Mouse (Mus musculus) lung, postnatal 25 days (tissue): Measurements from ENCODE around the gene Snx7.

Experiments used
- DNase-seq: peaks from one replicate; pipeline ENCODE4 v3.0.0; 2022; ENCODE audit warnings: low spot score

Gene Snx7

DNA sequence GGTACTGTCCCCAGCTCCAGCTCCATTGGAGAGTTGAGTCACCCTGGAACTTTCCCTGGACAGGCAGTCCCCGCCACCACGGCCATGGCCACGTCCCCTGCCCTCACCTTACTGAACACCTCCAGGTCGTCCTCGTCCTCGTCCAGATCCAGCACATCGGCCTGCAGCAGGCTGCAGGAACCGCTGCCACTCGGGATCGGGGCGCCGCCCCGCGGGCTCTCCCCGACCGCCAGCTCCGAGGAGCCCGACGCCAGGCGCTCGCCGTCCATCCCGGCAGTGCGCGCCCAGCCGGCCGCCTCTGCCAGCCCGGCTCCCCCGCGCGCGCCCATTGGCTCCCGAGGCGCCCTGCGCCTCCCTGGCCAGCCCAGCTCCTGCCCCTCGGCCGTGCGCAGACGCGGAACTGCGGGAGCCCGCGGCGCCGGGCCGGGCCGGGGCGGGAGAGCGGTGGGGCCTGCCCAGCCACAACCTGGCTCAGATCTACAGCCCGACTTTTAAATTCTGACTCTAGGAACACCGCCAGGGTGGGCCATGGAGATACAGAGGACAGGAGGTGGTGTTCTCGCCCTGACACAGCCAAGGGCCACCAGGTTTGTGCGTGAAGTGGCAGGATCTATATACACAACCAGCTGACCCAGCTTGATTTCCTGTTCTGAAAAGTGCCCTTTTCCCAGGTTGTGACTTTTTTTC, at the start of gene Snx7:
TSS of gene Snx7 (minus strand) at position 300 of the 687 bp plus-strand sequence.
- peak; percentile 90 for DNase-seq

DNA sequence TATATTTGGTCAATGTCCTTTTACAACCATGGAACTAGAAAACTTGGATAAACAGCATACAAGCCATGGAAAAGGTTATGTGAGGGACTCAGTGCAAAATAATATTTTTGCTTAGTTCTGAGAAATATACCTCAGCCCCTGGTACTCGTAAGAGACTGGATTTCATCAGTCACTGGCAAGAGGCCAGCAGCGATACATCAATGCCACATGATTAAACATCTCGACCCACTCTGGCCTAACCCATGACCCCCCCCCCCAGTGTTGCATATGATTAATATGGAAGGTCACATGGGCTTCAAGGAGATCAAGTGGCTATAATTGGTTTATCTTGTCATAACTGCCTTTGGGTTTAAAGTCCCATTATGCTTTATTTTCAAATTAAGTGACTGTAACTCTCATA, 46.7 kb upstream of the Snx7 start:
- DNase-seq: no peak

DNA sequence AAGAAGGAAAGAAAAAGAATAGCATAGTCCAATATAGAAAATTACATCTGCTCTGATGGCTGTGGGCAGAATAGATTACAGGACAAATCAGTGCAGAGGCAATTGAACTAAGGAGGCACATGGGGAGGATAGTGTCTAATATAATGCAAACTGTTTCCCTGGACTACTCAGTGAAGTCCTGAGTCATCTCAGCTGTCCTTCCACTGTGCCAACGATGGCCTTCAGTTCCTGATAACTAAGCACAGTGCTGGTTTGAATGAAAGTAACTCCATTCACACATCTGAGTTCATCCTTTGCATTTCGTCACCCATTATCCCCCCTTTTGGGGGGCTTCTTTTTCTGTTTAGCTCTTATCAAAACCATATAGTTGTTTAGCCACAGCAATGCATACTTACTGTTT, 25.0 kb upstream of the Snx7 start:
- no peak for DNase-seq

GRCm38 (mm10) chr3:117875450-117875849, 6.7 kb upstream of the Snx7 start:
- DNase-seq: no peak

- DNase-seq: no peak
Measured at GRCm38 (mm10) chr3:117873209-117873863, 4.6 kb upstream of the Snx7 start.

GRCm38 (mm10) chr3:117869324-117869715, 584 bp upstream of the Snx7 start:
- DNase-seq: no peak

- no peak for DNase-seq
Measured at GRCm38 (mm10) chr3:117868091-117868490, 645 bp downstream of the Snx7 start.

GRCm38 (mm10) chr3:117866696-117867407, 1.9 kb downstream of the Snx7 start:
- DNase-seq: no peak

GRCm38 (mm10) chr3:117865621-117866020, 3.1 kb downstream of the Snx7 start:
- no peak for DNase-seq

- DNase-seq: no peak
Measured at GRCm38 (mm10) chr3:117862951-117863350, 5.8 kb downstream of the Snx7 start.

DNA sequence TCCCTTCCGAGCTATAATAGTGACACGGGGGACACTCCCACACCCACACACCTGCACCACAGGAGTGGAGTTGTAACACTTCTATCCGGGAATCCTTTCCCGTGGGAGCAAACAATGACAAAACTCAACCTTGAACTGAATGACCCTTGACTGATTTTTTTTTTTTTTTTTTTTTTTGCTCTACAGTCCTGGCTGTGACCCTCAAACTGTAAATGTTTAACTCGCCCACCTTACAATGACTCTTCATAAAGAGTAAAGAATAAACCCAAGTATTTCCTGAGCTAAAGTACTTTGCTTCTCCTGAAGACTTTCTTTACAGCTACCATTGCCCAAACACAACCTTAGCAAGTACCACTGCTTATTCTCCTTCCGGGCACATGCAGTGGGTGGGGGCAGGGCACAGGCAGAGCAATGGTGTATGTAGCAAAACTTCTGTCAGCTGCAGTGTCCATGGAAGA, 6.7 kb downstream of the Snx7 start:
- peak; percentile 36 for DNase-seq

DNA sequence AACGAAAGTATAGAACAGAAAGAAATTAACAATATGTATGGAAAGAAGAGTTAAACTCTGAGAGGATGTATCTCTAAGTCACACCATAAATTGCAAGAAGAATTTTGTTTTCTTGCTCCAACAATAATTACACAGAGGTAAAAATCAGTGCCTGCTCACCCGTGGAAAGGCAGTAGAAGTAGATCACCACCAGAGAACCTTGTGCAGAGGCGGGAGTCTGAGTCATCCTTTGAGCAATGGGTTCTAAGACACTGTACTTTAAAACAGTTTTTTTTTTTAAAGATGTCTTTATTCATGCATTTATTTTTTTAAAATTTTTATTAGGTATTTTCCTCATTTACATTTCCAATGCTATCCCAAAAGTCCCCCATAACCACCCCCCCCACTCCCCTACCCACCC, 9.7 kb downstream of the Snx7 start:
- DNase-seq: no peak

GRCm38 (mm10) chr3:117853729-117854128, 15.0 kb downstream of the Snx7 start:
- DNase-seq: no peak

DNA sequence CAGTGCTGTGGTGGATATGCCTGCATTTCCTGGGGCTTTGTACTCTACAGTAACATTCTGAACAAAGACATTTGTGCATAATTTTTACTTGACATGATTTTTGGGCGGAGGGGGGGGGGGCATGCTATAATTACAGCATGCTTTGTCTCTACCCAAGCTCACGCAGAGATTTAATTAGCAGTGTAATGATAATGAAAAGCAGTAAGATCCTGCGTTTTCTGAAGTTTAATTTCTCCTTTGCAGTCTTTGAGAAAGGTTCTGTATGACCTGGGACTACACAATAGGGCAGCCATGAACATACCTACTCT, 16.7 kb downstream of the Snx7 start:
- no peak for DNase-seq

- no peak for DNase-seq
Measured at GRCm38 (mm10) chr3:117851278-117852053, 17.3 kb downstream of the Snx7 start.

DNA sequence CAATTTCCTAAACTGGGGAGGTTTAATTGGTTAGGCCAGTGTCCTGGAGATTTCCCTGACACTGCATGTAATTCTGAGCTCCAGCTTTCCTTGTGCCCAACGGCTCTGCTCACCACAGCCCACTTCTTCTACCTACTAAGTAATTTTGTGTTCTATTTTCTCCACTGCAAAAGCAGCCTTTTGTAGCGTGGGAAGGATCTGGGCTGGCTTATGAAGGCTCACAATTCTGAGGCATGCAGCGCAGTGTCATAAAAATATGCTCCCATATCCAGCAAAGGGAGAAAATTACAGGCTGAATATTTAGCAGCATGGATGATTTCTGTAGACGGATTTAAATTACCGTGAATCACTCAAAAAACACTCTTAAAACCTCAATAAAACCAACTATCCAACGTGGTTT, 19.9 kb downstream of the Snx7 start:
- no peak for DNase-seq

DNA sequence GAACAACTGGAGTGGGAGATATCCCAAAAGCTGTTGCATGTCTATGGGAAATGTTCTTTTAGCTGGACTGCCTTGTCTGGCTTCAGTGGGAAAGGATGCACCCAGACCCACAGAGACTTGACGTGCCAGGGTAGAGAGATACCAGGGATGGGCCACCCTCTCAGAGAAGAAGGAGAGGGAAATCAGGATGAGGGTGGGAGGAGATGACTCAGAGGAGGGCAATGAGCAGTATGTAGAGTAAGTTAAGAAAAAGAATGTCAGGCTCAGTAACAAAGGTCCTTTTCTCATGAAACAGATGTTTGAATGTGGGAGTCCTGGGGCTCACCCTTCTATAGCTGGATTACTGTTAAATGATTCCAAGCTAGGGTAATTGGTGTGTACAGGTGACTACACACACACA, 26.1 kb downstream of the Snx7 start:
- no peak for DNase-seq

GRCm38 (mm10) chr3:117839867-117840545, 28.7 kb downstream of the Snx7 start:
- no peak for DNase-seq

DNA sequence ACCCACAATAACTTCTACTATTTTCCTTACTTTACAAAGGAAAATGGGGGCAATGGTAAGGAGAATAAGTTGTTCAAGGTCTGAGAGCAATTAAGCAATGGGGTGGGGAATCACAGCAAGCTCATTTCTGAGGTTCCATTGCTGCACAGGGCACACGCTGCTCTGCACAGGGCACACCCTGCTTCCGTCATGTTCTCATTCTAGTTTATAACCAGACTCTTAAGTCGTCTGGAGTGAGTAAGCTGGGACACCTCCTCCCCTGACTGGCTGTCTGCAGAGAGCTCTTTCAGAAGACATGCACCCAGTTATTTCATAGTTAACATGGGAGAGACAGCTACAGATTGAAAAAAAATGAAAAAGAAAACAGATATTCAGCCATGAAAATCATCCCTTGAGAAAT, 30.7 kb downstream of the Snx7 start:
- DNase-seq: no peak

- no peak for DNase-seq
Measured at GRCm38 (mm10) chr3:117826486-117827200, 42.1 kb downstream of the Snx7 start.

DNA sequence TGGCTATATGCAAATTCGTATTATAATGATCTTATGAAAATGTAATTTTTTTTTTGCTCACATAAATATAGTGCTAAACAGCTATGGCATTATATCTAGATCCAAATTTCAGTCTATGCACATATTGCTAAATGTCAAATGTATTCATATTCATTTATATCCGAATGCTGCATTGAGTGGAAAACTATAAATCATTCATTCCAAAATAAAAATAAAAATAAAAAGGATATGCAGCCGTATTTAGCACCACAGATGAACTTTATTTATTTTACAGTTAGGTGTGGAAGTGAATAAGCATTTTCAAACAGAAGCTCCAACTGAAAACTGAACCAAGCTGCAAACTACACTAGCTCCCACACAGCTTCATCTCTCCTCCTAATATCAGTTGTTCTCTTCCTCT, 45.5 kb downstream of the Snx7 start:
- DNase-seq: no peak
